Mouse (Mus musculus): ENCODE results near the gene Sox4. TPM values are rescaled to one million over a fixed set of nuclear protein-coding genes. Genes with fewer than 3 reads are reported as not detected.
A peak's percentile ranks its signal among the peaks of the same experiment; 100 is the strongest.

Gene Sox4
- polyA plus RNA-seq, 1 experiment from 2014 or later, result 3.6 TPM

- Histone ChIP-seq H3K36me3 (replicated peaks; ENCODE audit: insufficient read depth, low read length) (no peaks in the 10 kb centered on the region), H3K9ac (replicated peaks) (peak overlapping the region; percentile 67), H3K9me3 (ENCODE audit: low read length) (no peaks in the 10 kb centered on the region), H3K4me1 (ENCODE audit: insufficient read depth) (peaks cover 12% of the 10 kb centered on the region), H3K27ac (ENCODE audit: low read depth) (peak overlapping the region; percentile 77), H3K4me2 (ENCODE audit: low read depth, low read length) (peak overlapping the region; percentile 69), H3K27me3 (ENCODE audit: insufficient read depth, low read length) (peaks cover 33% of the 10 kb centered on the region), H3K4me3 (ENCODE audit: low read depth, low read length) (peak overlapping the region; percentile 60)
- no peak for TF ChIP-seq EP300 (IDR thresholded peaks at IDR 0.05; ENCODE audit: low read depth)
- no peak for TF ChIP-seq CTCF (IDR thresholded peaks at IDR 0.05; ENCODE audit: low read depth)
- ATAC-seq (peak; percentile 44), DNase-seq (no peak)
- under 1% methylated on average over 95 of the region's 98 CpGs for WGBS (ENCODE audit: insufficient replicate concordance)
These were observed 639 bp downstream of the Sox4 start for GRCm38 (mm10) chr13:28952576-28953571.

GRCm38 (mm10) chr13:28951691-28952575 is 1.6 kb downstream of the Sox4 start:
- ATAC-seq (no peak), DNase-seq (peak; percentile 44)

DNA sequence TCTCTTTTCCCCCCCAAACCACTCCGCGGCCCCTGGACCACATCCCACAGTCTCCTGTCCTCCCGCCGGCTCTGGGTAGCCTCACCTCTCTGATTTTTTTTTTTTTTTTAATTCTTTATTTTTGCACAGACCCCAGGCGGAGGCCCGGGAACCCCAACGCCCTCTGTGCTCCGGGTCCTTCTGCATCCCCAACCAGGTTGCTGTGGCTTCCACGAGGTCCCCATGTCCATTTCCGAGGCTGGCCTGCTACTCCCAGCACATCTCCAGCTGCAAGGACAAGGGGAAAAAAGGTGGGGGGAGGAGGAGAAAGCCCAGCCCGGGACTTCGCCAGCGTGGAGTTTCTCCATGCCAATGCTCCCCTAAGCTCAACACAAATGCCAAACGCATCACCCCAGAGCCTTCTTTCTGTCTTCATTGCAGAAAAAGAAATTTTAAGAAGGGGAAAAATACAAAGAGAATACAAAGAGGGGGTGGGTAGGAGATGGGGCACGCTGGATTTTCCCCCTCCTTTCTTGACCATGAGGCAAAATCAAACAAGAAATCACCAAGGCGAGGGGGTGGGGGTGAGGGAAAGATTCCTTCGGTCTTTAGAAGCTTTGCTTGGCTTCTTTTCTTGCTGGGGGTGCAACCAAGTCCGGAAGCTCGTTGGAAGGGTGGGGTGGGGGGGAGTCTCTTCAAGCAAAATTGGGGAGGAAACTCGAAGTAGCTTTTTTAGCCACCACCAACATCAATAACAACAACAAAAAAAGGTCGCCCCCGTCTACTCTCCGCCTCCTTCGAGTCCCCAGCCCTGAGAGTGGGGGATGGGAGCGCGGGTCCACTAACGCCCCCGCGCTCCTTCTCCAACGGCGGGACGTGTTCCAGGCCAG is 2.7 kb downstream of the Sox4 start:
- H3K4me3 ChIP-seq (ENCODE audit: low read depth, low read length), result peak overlapping the region; percentile 60
- peak overlapping the region; percentile 40 for H3K27ac ChIP-seq (ENCODE audit: low read depth)
- DNase-seq (peak; percentile 23), ATAC-seq (no peak)
- H3K27me3 ChIP-seq (ENCODE audit: insufficient read depth, low read length), result peaks cover 33% of the 10 kb centered on the region
- H3K36me3 ChIP-seq (replicated peaks; ENCODE audit: insufficient read depth, low read length), result no peaks in the 10 kb centered on the region
- H3K4me1 ChIP-seq (ENCODE audit: insufficient read depth), result peaks cover 12% of the 10 kb centered on the region
- H3K4me2 ChIP-seq (ENCODE audit: low read depth, low read length), result peak overlapping the region; percentile 69
- TF ChIP-seq EP300 (IDR thresholded peaks at IDR 0.05; ENCODE audit: low read depth) (no peak), CTCF (IDR thresholded peaks at IDR 0.05; ENCODE audit: low read depth) (no peak)
- no peaks in the 10 kb centered on the region for H3K9me3 ChIP-seq (ENCODE audit: low read length)
- H3K9ac ChIP-seq (replicated peaks), result peak overlapping the region; percentile 67
- 1% methylated on average over 32 of the region's 32 CpGs for whole genome bisulfite sequencing (ENCODE audit: insufficient replicate concordance)

More at GRCm38 (mm10) chr13:28951691-28952575, 1.6 kb downstream of the Sox4 start:
- TF ChIP-seq EP300 (IDR thresholded peaks at IDR 0.05; ENCODE audit: low read depth) (no peak), CTCF (IDR thresholded peaks at IDR 0.05; ENCODE audit: low read depth) (no peak)
- Histone ChIP-seq H3K9ac (replicated peaks) (peak overlapping the region; percentile 67), H3K27me3 (ENCODE audit: insufficient read depth, low read length) (peaks cover 33% of the 10 kb centered on the region), H3K4me1 (ENCODE audit: insufficient read depth) (peaks cover 12% of the 10 kb centered on the region), H3K36me3 (replicated peaks; ENCODE audit: insufficient read depth, low read length) (no peaks in the 10 kb centered on the region), H3K27ac (ENCODE audit: low read depth) (peak overlapping the region; percentile 77), H3K9me3 (ENCODE audit: low read length) (no peaks in the 10 kb centered on the region), H3K4me3 (ENCODE audit: low read depth, low read length) (peak overlapping the region; percentile 60), H3K4me2 (ENCODE audit: low read depth, low read length) (peak overlapping the region; percentile 69)
- WGBS (ENCODE audit: insufficient replicate concordance), result 1% methylated on average over 78 of the region's 92 CpGs

GRCm38 (mm10) chr13:28950266-28950622 is 3.3 kb downstream of the Sox4 start:
- Histone ChIP-seq H3K9me3 (ENCODE audit: low read length) (no peaks in the 10 kb centered on the region), H3K27me3 (ENCODE audit: insufficient read depth, low read length) (peaks cover 33% of the 10 kb centered on the region), H3K27ac (ENCODE audit: low read depth) (no peak overlapping the region), H3K4me1 (ENCODE audit: insufficient read depth) (peaks cover 12% of the 10 kb centered on the region), H3K4me2 (ENCODE audit: low read depth, low read length) (peak overlapping the region; percentile 69), H3K9ac (replicated peaks) (peak overlapping the region; percentile 27; the same call in 1 of the 2 replicates), H3K4me3 (ENCODE audit: low read depth, low read length) (peak overlapping the region; percentile 60), H3K36me3 (replicated peaks; ENCODE audit: insufficient read depth, low read length) (no peaks in the 10 kb centered on the region)
- DNase-seq (no peak), ATAC-seq (no peak)
- under 1% methylated on average over 9 of the region's 9 CpGs for WGBS (ENCODE audit: insufficient replicate concordance)
- TF ChIP-seq CTCF (IDR thresholded peaks at IDR 0.05; ENCODE audit: low read depth), result peak; percentile 14; the same call in 1 of the 2 replicates
- no peak for TF ChIP-seq EP300 (IDR thresholded peaks at IDR 0.05; ENCODE audit: low read depth)

DNA sequence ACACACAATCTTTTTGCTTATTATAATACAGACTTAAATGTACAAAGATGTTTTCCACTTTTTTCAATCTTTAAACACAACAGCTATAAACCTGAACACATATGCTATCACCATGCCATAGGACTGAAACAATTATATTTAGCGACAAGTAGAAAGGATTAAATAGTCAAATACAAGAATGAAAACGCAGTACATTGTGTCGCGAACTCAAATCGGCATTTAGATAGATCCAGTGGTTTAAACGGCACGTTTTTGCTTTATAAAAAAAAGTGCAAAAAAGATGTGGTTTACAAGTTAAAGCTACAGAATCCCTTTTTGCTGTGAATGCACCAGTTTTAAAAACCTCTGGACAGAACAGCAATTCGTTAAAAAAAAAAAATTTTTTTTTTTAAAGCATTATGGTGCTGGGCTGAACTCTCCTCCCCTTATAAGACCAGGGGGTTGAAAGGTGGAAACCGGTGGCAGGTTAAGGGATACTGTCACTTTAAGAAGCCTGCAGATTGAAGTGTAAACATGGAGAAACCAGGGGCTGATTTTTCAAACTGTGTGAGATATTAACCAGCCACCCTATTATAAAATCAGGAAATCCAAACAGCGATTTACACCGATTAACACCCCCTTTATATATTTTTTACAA is 4.1 kb downstream of the Sox4 start:
- no peak overlapping the region for H3K9ac ChIP-seq (replicated peaks)
- TF ChIP-seq EP300 (IDR thresholded peaks at IDR 0.05; ENCODE audit: low read depth) (no peak), CTCF (IDR thresholded peaks at IDR 0.05; ENCODE audit: low read depth) (no peak)
- DNase-seq (no peak), ATAC-seq (no peak)
- H3K36me3 ChIP-seq (replicated peaks; ENCODE audit: insufficient read depth, low read length), result no peaks in the 10 kb centered on the region
- no peaks in the 10 kb centered on the region for H3K9me3 ChIP-seq (ENCODE audit: low read length)
- H3K4me3 ChIP-seq (ENCODE audit: low read depth, low read length), result peak overlapping the region; percentile 31
- WGBS (ENCODE audit: insufficient replicate concordance), result 10% methylated on average over 11 of the region's 11 CpGs
- H3K27ac ChIP-seq (ENCODE audit: low read depth), result no peak overlapping the region
- peak overlapping the region; percentile 57 for H3K4me2 ChIP-seq (ENCODE audit: low read depth, low read length)
- H3K4me1 ChIP-seq (ENCODE audit: insufficient read depth), result peaks cover 12% of the 10 kb centered on the region
- peaks cover 33% of the 10 kb centered on the region for H3K27me3 ChIP-seq (ENCODE audit: insufficient read depth, low read length)

All from liver, postnatal 0 days (tissue).